Mouse (Mus musculus) midbrain, embryonic 16.5 days (tissue): Measurements from ENCODE around the gene Efcab8. TPM values are rescaled to one million over a fixed set of nuclear protein-coding genes. Genes with fewer than 3 reads are reported as not detected.
A peak's percentile ranks its signal among the peaks of the same experiment; 100 is the strongest.
"Not testable (repeated sequence)": the region's sequence is repeated elsewhere in the genome, so short reads cannot be mapped to it uniquely, and the experiment has no call there.

Source experiments
- ATAC-seq: fragments of 200-750 bp; cut with Nextera tagmentation; 2 replicates; pipeline ENCODE4 v1.8.0; 2017; ENCODE audit warnings: moderate TSS enrichment
- H3K27ac ChIP-seq: fragments of 300-500 bp; sonication (generic); 2 replicates; pipeline ENCODE4 v1.5.1; 2014; ENCODE audit warnings: mild to moderate bottlenecking, low read length, mixed read lengths
- H3K27me3 ChIP-seq: fragments of 300-500 bp; sonication (generic); 2 replicates; pipeline ENCODE4 v1.6.1; 2014; ENCODE audit warnings: low read depth, low read length, mixed read lengths; ENCODE audit not compliant: control insufficient read depth, insufficient read depth
- H3K36me3 ChIP-seq: fragments of 300-500 bp; sonication (generic); 2 replicates; pipeline ENCODE4 v1.6.1; 2014; ENCODE audit warnings: mild to moderate bottlenecking, low read length, moderate library complexity, mixed read lengths; ENCODE audit not compliant: control insufficient read depth, insufficient read depth
- H3K4me1 ChIP-seq: fragments of 300-500 bp; sonication (generic); 2 replicates; pipeline ENCODE4 v1.6.1; 2014; ENCODE audit warnings: mild to moderate bottlenecking, low read length, mixed read lengths; ENCODE audit not compliant: control insufficient read depth, insufficient read depth
- H3K4me2 ChIP-seq: fragments of 300-500 bp; sonication (generic); 2 replicates; pipeline ENCODE4 v1.6.1; 2014; ENCODE audit warnings: mild to moderate bottlenecking, low read length, mixed read lengths
- H3K4me3 ChIP-seq: fragments of 300-500 bp; sonication (generic); 2 replicates; pipeline ENCODE4 v1.5.1; 2014; ENCODE audit warnings: low read depth, mild to moderate bottlenecking, low read length, moderate library complexity, mixed read lengths
- H3K9ac ChIP-seq: fragments of 300-500 bp; sonication (generic); 2 replicates; pipeline ENCODE4 v1.6.1; 2014; ENCODE audit warnings: low read depth, low read length, mixed read lengths
- H3K9me3 ChIP-seq: fragments of 300-500 bp; sonication (generic); replicated peaks from 2 replicates; pipeline ENCODE4 v1.6.1; 2014; ENCODE audit warnings: mild to moderate bottlenecking, low read length, mixed read lengths; ENCODE audit not compliant: control insufficient read depth, poor library complexity, severe bottlenecking
- WGBS: fragments of 180-500 bp; shearing (Covaris S2); extraction: QIAGEN DNeasy Blood & Tissue Kit; methylation state at CpG from one replicate; pipeline ENCODE4 v1.1.7; 2014; 5-methylcytosine and 5-hydroxymethylcytosine counted together
- polyA plus RNA-seq: library from polyadenylated mRNA; unstranded; fragments of >200 nt; fragmentation: Nextera tagmentation; extraction: Ambion mirVana; gene quantifications from 2 replicates; pipeline ENCODE4 v1.2.1, GENCODE M21; 2015

Gene Efcab8
- polyA plus RNA-seq, 1 experiment from 2014 or later: not detected

GRCm38 (mm10) chr2:153768881-153769280 is 10.8 kb upstream of the Efcab8 start:
- H3K27ac ChIP-seq: no peak overlapping the region
- peaks cover 24% of the 10 kb centered on the region for H3K36me3 ChIP-seq
- H3K4me1 ChIP-seq: no peaks in the 10 kb centered on the region
- 86% methylated on average over 2 of the region's 2 CpGs for WGBS
- no peak overlapping the region for H3K9ac ChIP-seq
- no peaks in the 10 kb centered on the region; the same call in 1 of the 2 replicates for H3K9me3 ChIP-seq
- H3K27me3 ChIP-seq: no peaks in the 10 kb centered on the region
- ATAC-seq: no peak
- H3K4me2 ChIP-seq: no peak overlapping the region
- no peak overlapping the region for H3K4me3 ChIP-seq

- Histone ChIP-seq H3K9me3 (no peaks in the 10 kb centered on the region; the same call in 1 of the 2 replicates), H3K4me1 (no peaks in the 10 kb centered on the region), H3K4me2 (no peak overlapping the region), H3K36me3 (peaks cover 18% of the 10 kb centered on the region), H3K4me3 (no peak overlapping the region), H3K27ac (no peak overlapping the region), H3K9ac (no peak overlapping the region), H3K27me3 (no peaks in the 10 kb centered on the region)
- no peak for ATAC-seq
- 90% methylated on average over 4 of the region's 4 CpGs for WGBS
These were observed 6.8 kb upstream of the Efcab8 start for GRCm38 (mm10) chr2:153772950-153773349.

GRCm38 (mm10) chr2:153775472-153775871 is 4.3 kb upstream of the Efcab8 start:
- ATAC-seq: no peak
- Histone ChIP-seq H3K36me3 (peaks cover 18% of the 10 kb centered on the region), H3K27ac (no peak overlapping the region), H3K27me3 (no peaks in the 10 kb centered on the region), H3K9me3 (no peaks in the 10 kb centered on the region; the same call in 1 of the 2 replicates), H3K4me1 (peaks cover 9% of the 10 kb centered on the region; the same call in 1 of the 2 replicates), H3K4me2 (no peak overlapping the region), H3K4me3 (no peak overlapping the region), H3K9ac (no peak overlapping the region)
- WGBS: 95% methylated on average over 4 of the region's 4 CpGs

GRCm38 (mm10) chr2:153778638-153779362 is 931 bp upstream of the Efcab8 start:
- peak overlapping the region; percentile 64 for H3K4me2 ChIP-seq
- peaks cover 9% of the 10 kb centered on the region; the same call in 1 of the 2 replicates for H3K4me1 ChIP-seq
- 13% methylated on average over 24 of the region's 24 CpGs for WGBS
- no peak overlapping the region for H3K27ac ChIP-seq
- no peaks in the 10 kb centered on the region for H3K9me3 ChIP-seq
- ATAC-seq: peak; percentile 81; the same call in 1 of the 2 replicates
- peak overlapping the region; percentile 29 for H3K4me3 ChIP-seq
- peaks cover 9% of the 10 kb centered on the region for H3K36me3 ChIP-seq
- peak overlapping the region; percentile 54 for H3K9ac ChIP-seq
- no peaks in the 10 kb centered on the region for H3K27me3 ChIP-seq

- 90% methylated on average over 4 of the region's 4 CpGs for WGBS
- Histone ChIP-seq H3K27me3 (no peaks in the 10 kb centered on the region), H3K36me3 (0 out of 2 replicates have a peak, but pooled peaks cover 3% of the 10 kb centered on the region), H3K9me3 (no peaks in the 10 kb centered on the region), H3K4me1 (peaks cover 9% of the 10 kb centered on the region; the same call in 1 of the 2 replicates), H3K27ac (no peak overlapping the region), H3K4me3 (no peak overlapping the region), H3K4me2 (no peak overlapping the region), H3K9ac (no peak overlapping the region)
- no peak for ATAC-seq
These were observed 1.4 kb downstream of the Efcab8 start for GRCm38 (mm10) chr2:153781181-153781580.

GRCm38 (mm10) chr2:153784668-153785067 is 4.9 kb downstream of the Efcab8 start:
- no peak overlapping the region for H3K4me3 ChIP-seq
- H3K9me3 ChIP-seq: no peaks in the 10 kb centered on the region
- no peaks in the 10 kb centered on the region for H3K36me3 ChIP-seq
- 91% methylated on average over 2 of the region's 2 CpGs for WGBS
- no peaks in the 10 kb centered on the region for H3K4me1 ChIP-seq
- H3K4me2 ChIP-seq: no peak overlapping the region
- H3K27ac ChIP-seq: no peak overlapping the region
- H3K27me3 ChIP-seq: no peaks in the 10 kb centered on the region
- H3K9ac ChIP-seq: no peak overlapping the region
- no peak for ATAC-seq

GRCm38 (mm10) chr2:153793366-153793765 is 13.6 kb downstream of the Efcab8 start:
- Histone ChIP-seq H3K9ac (no peak overlapping the region), H3K27me3 (no peaks in the 10 kb centered on the region), H3K27ac (no peak overlapping the region), H3K4me2 (no peak overlapping the region), H3K9me3 (no peaks in the 10 kb centered on the region), H3K4me1 (no peaks in the 10 kb centered on the region), H3K36me3 (no peaks in the 10 kb centered on the region), H3K4me3 (no peak overlapping the region)
- no peak for ATAC-seq

- Histone ChIP-seq H3K27me3 (no peaks in the 10 kb centered on the region), H3K4me3 (no peak overlapping the region), H3K9me3 (no peaks in the 10 kb centered on the region), H3K36me3 (no peaks in the 10 kb centered on the region), H3K9ac (no peak overlapping the region), H3K4me2 (no peak overlapping the region), H3K27ac (no peak overlapping the region), H3K4me1 (no peaks in the 10 kb centered on the region)
- no peak for ATAC-seq
- WGBS: 61% methylated on average over 5 of the region's 5 CpGs
These were observed 15.4 kb downstream of the Efcab8 start for GRCm38 (mm10) chr2:153795090-153795489.

GRCm38 (mm10) chr2:153807464-153807863 is 27.7 kb downstream of the Efcab8 start:
- not testable (repeated sequence) for H3K4me1 ChIP-seq, H3K27ac ChIP-seq, H3K36me3 ChIP-seq, H3K9ac ChIP-seq, H3K4me3 ChIP-seq, ATAC-seq, H3K9me3 ChIP-seq, H3K27me3 ChIP-seq, H3K4me2 ChIP-seq
